Mouse (Mus musculus) inflammation-experienced regulatory T-cells (primary cell): ENCODE measurements around the gene Tmem115. TPM values are rescaled to one million over a fixed set of nuclear protein-coding genes. Genes with fewer than 3 reads are reported as not detected.

ENCODE experiments used
- polyA plus RNA-seq, 2 experiments: library from polyadenylated mRNA; unstranded; fragments of 100-300 nt; shearing (Covaris generic); gene quantifications; one replicate each; pipeline ENCODE4 v1.2.1; 2017

Gene Tmem115
- 10 to 100 TPM; 46.5 to 59.2 TPM for polyA plus RNA-seq

DNA sequence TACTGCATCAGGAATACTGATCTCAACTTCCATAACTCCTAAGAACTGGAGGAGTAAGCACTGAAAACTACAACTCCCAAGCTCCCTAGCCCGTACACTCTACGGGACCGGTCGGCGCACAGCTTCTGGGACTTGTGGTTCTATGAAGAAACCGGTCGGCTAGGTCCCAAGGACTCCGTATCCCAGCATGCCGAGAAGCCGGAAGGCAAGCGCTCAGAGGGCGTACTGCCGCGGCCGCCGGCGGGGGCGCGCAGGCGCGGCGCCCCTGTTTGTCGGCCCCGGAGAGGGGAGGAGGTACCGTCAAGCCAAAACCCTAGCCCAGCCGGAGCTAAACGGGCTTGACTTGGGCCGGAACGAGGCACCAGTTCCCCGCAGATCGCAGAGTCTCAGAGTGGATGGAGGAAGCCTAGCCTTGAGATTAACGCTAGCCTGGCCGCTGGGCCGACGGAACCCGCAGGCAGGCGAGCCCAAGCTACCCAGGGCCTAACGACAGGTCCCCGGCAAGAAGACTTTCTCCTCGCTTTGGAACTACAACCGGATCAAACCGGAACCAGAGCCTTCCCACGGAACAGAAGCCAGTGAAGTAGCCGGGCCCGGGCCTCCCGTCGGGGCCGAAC lies at the start of gene Tmem115:
Gene Tmem115 (plus strand): TSS at position 155 of the 617 bp plus-strand sequence.

DNA sequence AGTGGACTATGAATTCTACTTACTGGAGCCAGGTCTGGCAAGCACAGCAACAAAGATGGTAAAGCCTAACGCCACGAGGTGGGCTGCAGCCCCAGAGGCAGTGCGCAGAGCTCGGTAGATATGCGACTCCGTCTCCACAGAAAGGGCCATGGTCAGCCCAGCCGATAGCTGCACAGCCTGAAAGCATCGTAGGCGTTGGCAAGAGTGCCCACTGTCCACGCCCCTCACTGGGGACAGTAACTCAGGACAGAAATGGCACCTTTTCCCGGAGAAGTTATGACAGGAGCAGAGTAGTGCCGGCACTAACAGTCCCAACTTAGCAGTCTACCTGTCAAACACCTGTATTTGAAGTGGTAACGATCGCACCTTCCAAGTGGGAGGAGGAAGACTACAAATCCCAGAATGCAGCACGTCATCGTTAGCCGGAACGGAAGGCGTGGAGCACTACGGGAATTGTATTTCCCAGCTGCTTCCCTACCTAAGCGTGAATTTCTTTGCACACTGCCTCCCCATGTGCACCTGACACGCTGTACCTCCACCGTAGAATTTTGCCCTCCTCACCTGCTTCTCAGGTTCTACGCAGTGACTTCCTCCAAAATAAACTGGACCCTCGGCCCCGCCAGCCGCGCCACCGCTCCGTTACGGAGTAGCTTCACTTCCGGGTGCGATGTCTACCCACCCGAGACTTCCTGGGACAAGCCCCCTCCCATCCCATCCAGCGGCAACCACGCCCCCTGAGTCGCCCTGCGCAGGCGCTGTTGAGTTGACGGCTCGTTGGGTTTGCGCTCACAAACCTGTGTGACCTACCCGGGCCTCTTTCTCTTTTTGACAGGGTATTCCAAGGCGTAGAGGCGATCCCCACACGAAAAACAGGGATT lies 8.0 kb downstream of the Tmem115 start, which contains the start of the genes Cyb561d2 and Nprl2:
Gene Cyb561d2 (minus strand): TSS at position 720 of the 878 bp plus-strand sequence.
Gene Nprl2 (plus strand): TSS at position 753 of the 878 bp plus-strand sequence.

DNA sequence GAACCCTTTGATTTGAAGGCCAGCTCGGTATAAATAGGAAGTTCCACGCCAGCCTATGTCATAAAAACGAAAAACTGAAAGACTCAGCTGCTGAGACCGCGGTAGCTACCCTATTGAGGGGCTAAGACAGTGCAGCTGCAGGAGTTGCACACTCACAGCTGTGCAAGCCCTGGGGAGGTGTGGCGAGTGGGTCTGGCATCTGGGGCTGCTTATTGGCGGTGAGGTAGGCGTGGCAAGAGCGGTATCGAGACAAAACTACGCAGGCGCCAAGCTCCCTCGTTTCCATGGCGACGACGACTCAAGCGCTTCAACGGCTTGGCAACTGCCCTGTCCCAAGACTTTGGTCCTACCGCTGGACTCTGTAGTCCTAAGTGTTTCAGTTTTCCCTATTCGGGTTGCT lies 13.3 kb downstream of the Tmem115 start, which contains the start of gene Zmynd10:
Gene Zmynd10 (plus strand): TSS at position 273 of the 400 bp plus-strand sequence.

DNA sequence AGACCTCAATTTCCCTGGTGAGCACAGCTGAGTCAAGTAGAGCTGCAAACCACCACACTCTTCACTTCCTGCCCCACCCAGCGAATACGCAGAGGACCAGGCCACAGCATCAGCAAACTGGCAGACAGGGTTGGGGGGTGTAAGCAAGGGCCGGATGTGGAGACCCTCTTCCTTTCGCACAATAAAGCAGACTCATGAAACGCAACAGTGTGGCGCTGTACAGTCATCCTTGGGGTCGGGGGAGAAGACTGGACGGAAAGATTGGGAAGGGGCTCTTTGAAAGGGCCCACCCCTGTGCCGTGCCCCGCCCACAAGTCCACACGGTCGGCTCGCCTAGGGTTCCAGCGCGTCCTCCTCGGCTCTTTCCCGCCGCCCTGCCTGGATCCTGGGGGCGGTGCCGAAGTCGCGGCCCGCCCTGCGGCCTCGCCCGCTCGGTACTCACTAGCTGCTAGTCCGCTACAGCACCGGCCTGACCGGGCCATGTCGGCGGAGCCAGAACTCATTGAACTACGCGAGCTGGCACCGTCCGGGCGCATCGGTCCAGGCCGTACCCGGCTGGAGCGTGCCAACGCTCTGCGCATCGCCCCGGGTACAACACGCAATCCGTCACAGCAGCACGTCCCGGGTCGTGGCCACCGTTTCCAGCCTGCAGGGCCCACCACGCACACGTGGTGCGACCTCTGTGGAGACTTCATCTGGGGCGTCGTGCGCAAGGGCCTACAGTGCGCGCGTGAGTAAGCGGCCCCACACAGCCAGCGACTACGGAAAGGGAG lies 17.6 kb downstream of the Tmem115 start, which contains the start of gene Rassf1:
Gene Rassf1 (plus strand): TSS at position 439 of the 773 bp plus-strand sequence.

GRCm38 (mm10) chr9:107563029-107563581 lies 29.4 kb downstream of the Tmem115 start, which contains the start of gene Tusc2:
TSS of gene Tusc2 (plus strand) at chr9:107563255.

GRCm38 (mm10) chr9:107567702-107568319 lies 34.1 kb downstream of the Tmem115 start, which contains the start of gene Hyal2:
TSS of gene Hyal2 (plus strand) at chr9:107567945.

GRCm38 (mm10) chr9:107576357-107577107 lies 42.8 kb downstream of the Tmem115 start, which contains the start of gene Hyal1:
TSS of gene Hyal1 (plus strand) at chr9:107576927.

GRCm38 (mm10) chr9:107578587-107578986 lies 44.8 kb downstream of the Tmem115 start, which contains the start of gene Naa80:
TSS of gene Naa80 (plus strand) at chr9:107578887.

DNA sequence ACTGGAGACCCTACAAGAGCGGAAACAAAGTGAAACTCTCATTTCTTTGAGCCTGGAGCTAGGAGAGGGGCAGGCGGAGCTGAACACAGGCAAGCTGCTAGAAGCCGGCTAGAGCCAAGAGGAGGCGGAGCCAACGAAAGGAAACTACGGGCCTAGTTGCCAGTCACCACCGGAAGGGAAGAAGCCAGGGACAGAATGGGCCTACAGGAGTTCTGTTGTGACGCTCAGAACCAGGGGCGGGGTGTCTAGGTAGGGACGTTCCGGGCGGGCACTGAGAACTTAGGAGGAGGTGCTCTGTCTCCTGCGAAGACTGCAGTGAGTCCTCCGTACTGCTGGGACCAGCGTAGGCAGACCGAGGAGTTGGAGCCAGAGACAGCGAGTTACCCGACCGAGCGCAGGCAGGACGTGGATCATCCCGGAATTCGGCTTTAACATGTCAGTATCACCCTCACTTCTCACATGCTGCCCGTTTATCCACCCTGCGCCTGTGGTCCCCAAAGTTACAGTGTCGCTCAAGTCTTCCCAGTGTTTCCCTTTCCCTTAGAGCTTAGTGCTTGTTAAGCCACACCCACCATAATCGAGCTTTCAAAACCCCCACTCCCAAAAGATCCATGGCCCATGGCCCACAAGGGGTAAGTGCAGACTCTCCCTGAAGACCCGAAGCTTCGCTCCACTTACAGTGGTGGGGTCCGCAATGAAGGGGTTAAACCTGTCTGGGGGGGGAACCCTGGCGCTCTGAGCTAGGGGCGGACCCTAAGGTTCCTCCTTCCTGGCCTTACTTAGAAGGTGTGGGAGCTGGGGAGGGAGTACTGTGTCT lies 47.0 kb downstream of the Tmem115 start, which contains the start of gene Hyal3:
Gene Hyal3 (plus strand): TSS at position 318 of the 817 bp plus-strand sequence.

DNA sequence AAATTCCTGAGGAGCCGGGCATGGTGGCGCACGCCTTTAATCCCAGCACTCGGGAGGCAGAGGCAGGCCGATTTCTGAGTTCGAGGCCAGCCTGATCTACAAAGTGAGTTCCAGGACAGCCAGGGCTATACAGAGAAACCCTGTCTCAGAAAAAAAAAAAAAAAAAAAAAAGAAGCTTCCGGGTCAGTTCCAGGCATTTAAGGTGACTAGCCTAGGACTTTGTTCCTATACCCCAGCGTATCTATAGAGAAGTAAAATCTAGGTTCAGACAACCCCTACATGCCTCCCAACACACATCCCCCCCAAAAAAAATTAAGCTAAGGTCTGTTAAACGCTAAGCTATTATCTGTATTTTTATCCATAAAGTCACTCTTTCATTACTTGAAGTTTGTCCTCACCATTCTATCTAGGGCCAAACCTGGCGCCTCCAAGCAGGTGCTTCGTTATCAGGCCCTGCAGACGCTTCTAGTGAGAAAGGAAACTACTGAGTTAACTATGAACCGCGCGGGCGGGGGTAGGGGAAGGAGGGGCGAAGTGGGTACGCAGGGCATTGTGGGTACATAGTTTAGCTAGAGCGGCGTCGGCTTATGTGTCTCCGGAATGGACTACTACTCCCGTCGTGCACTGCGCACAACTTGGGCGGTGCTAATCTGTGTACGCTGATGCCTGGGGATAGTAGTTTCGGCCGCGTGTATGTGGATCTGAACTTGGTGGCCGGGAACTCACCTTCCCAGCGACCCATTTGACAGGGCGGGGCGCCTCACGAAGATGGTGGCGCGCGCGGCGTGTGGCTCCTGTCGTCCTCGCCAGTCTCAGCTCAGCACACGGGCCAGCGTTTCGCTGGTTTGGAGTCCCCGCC lies 53.5 kb downstream of the Tmem115 start, which contains the start of gene Ifrd2:
Gene Ifrd2 (plus strand): TSS at position 669 of the 859 bp plus-strand sequence.

Other genes starting within 250 kb of the Tmem115 start
- gene Mapkapk3, start 244.1 kb upstream of the Tmem115 start, polyA plus RNA-seq = 100 to 1,000 TPM; 108 to 120 TPM
- gene Cish, start 237.9 kb upstream of the Tmem115 start, polyA plus RNA-seq = 100 to 1,000 TPM; 218 to 331 TPM
- 10 to 100 TPM; 16.4 to 30.8 TPM for gene Hemk1, start 195.6 kb upstream of the Tmem115 start, polyA plus RNA-seq
- gene 6430571L13Rik, start 193.3 kb upstream of the Tmem115 start, polyA plus RNA-seq = 1 to 10 TPM; 3.3 to 3.5 TPM
- under 1 TPM; 0.24 to 0.78 TPM for gene Cacna2d2, start 134.3 kb upstream of the Tmem115 start, polyA plus RNA-seq
- 10 to 100 TPM; 58.8 to 71.0 TPM for gene Cyb561d2, start 8.2 kb downstream of the Tmem115 start, polyA plus RNA-seq
- gene Nprl2, start 8.3 kb downstream of the Tmem115 start, polyA plus RNA-seq = 10 to 100 TPM; 62.5 to 79.4 TPM
- gene Zmynd10, start 13.4 kb downstream of the Tmem115 start, polyA plus RNA-seq = 1 to 10 TPM; 2.1 to 5.8 TPM
- gene Rassf1, start 17.6 kb downstream of the Tmem115 start, polyA plus RNA-seq = 10 to 100 TPM; 75.1 to 81.3 TPM
- gene Tusc2, start 29.3 kb downstream of the Tmem115 start, polyA plus RNA-seq = 10 to 100 TPM; 50.9 to 54.5 TPM
- gene Hyal2, start 34.0 kb downstream of the Tmem115 start, polyA plus RNA-seq = 10 to 100 TPM in 1 of 2 experiments, 1 to 10 TPM in 1; 8.8 to 13.5 TPM
- 10 to 100 TPM in 1 of 2 experiments, 1 to 10 TPM in 1; 5.5 to 11.3 TPM for gene Hyal1, start 43.0 kb downstream of the Tmem115 start, polyA plus RNA-seq
- 10 to 100 TPM; 12.4 to 18.6 TPM for gene Naa80, start 44.9 kb downstream of the Tmem115 start, polyA plus RNA-seq
- gene Hyal3, start 46.9 kb downstream of the Tmem115 start, polyA plus RNA-seq = 1 to 10 TPM in 1 of 2 experiments, under 1 TPM in 1; 0.40 to 1.3 TPM
- 10 to 100 TPM; 17.5 to 36.3 TPM for gene Ifrd2, start 53.7 kb downstream of the Tmem115 start, polyA plus RNA-seq
- gene Sema3b, start 75.3 kb downstream of the Tmem115 start, polyA plus RNA-seq = not detected
- 100 to 1,000 TPM; 723 to 774 TPM for gene Gnai2, start 101.4 kb downstream of the Tmem115 start, polyA plus RNA-seq
- gene Slc38a3, start 135.6 kb downstream of the Tmem115 start, polyA plus RNA-seq = under 1 TPM in 1 of 2 experiments, not detected in 1; 0.98 TPM
- 1 to 10 TPM in 1 of 2 experiments, under 1 TPM in 1; 0.29 to 2.2 TPM for gene Gnat1, start 145.8 kb downstream of the Tmem115 start, polyA plus RNA-seq
- under 1 TPM; 0.12 TPM for gene Sema3f, start 176.5 kb downstream of the Tmem115 start, polyA plus RNA-seq
- gene Rbm5, start 237.1 kb downstream of the Tmem115 start, polyA plus RNA-seq = 100 to 1,000 TPM; 287 to 306 TPM